ENCODE assay signal across 15 mouse cellular contexts in the genomic region with DNA sequence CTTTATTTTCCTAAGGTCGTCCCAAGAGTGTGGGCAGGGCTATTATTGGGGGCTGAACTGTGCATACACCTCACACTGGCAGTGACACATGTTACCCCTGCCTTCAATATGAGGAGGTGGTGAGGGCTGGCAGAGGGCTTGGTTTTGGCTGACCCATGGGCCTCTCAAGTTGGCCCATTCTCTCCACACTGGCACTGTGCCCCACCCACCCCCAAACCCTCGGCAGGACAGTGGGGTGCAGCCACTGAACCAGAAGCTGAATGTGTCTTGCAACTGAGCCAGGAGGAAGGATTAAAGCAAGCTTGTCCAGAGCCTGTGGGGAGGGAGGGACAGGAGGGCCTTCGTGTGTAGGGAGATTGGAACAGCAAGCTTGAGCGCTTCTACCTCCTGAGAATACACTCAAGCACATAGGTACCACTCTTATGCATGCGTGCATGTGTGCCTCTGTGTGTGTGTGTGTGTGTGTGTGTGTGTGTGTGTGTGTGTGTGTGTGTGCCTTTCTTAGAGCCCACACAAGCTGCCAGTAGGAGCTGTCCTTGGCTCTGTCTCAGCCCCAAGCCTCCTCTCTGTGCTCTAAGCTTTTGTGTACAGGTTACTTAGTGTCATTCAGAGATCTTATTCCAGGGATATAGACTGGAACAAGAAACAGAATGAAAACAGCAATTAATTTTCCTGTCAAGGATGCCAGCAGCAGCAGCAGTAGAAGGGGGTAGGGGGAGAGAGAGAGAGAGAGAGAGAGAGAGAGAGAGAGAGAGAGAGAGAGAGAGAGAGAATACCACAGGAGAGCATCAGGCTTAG.
DNase-seq lines count a peak whose midpoint lies in the region; ATAC-seq and TF ChIP-seq lines count a peak whose summit lies in the region.
"Had no signal": no experiment of that assay in that cellular context is flagged by ENCODE, and none has a peak within 500 bp of the region (broad histone marks: within the 10 kb centered on the region; RNA-seq: fewer than 3 reads in every experiment).

No protein-coding gene starts in this region.

- 20% methylated on average over 5 of the region's 5 CpGs for WGBS in forebrain, embryonic 13.5 days
- 45% methylated on average over 5 of the region's 5 CpGs for WGBS in forebrain, embryonic 11.5 days
- 20% methylated on average over 5 of the region's 5 CpGs for WGBS in hindbrain, embryonic 14.5 days
- 24% methylated on average over 5 of the region's 5 CpGs for WGBS in midbrain, postnatal 0 days

- H3K27ac ChIP-seq in forebrain, embryonic 13.5 days, result peak overlapping the region; percentile 35; the same call in 1 of the 2 replicates
- no peak overlapping the region for H3K27ac ChIP-seq in forebrain, embryonic 11.5 days (ENCODE audit: low read depth, low read length)
- peak overlapping the region; percentile 68 for H3K27ac ChIP-seq in hindbrain, embryonic 14.5 days
- H3K27ac ChIP-seq in midbrain, postnatal 0 days (ENCODE audit: low read depth, low read length), result peak overlapping the region; percentile 2; the same call in 1 of the 2 replicates
- H3K27ac ChIP-seq: embryonic facial prominence, embryonic 13.5 days; left cerebral cortex, adult 2 months had no signal

- no peak overlapping the region for H3K9ac ChIP-seq in forebrain, embryonic 13.5 days
- no peak overlapping the region for H3K9ac ChIP-seq in forebrain, embryonic 11.5 days (ENCODE audit: low read length)
- 0 out of 2 replicates have a peak overlapping the region, but pooled peaks have one; percentile 3 for H3K9ac ChIP-seq in hindbrain, embryonic 14.5 days
- H3K9ac ChIP-seq in midbrain, postnatal 0 days (replicated peaks; ENCODE audit: low read length, poor library complexity, severe bottlenecking), result no peak overlapping the region
- H3K9ac ChIP-seq: embryonic facial prominence, embryonic 13.5 days had no signal

- no peak for DNase-seq in forebrain, embryonic 11.5 days (ENCODE audit: low spot score)
- DNase-seq in cerebellum, postnatal 14 days, result peak; percentile 93 to 96
- DNase-seq in hindbrain, embryonic 14.5 days (ENCODE audit: low spot score), result peak; percentile 48
- DNase-seq in midbrain, postnatal 0 days (ENCODE audit: low spot score), result peak; percentile 72
- DNase-seq in testis, postnatal 10 days (ENCODE audit: low spot score), result no peak
- no peak for DNase-seq in retina, embryonic 14.5 days (ENCODE audit: low spot score)
- no peak for DNase-seq in thymus, postnatal 10 days (ENCODE audit: low spot score in 2 of 2)
- DNase-seq: adrenal gland, postnatal 10 days; heart, adult 11 months; heart, postnatal 36 days; kidney, adult 2 months; liver had no signal

- ATAC-seq in forebrain, embryonic 13.5 days, result peak; percentile 81
- no peak for ATAC-seq in forebrain, embryonic 11.5 days (replicated peaks; ENCODE audit: low FRiP score)
- peak; percentile 67; the same call in 1 of the 2 replicates for ATAC-seq in hindbrain, embryonic 14.5 days (ENCODE audit: low FRiP score)
- peak; percentile 72 for ATAC-seq in midbrain, postnatal 0 days (ENCODE audit: low FRiP score)

- no peak for TF ChIP-seq CTCF in midbrain, postnatal 0 days (IDR thresholded peaks at IDR 0.05)

- no peak overlapping the region for H3K4me2 ChIP-seq in forebrain, embryonic 13.5 days
- no peak overlapping the region for H3K4me2 ChIP-seq in forebrain, embryonic 11.5 days (ENCODE audit: low read depth, low read length, severe bottlenecking)
- H3K4me2 ChIP-seq in hindbrain, embryonic 14.5 days (replicated peaks), result no peak overlapping the region
- no peak overlapping the region for H3K4me2 ChIP-seq in midbrain, postnatal 0 days (ENCODE audit: low read depth, low read length, poor library complexity, severe bottlenecking)
- H3K4me2 ChIP-seq: embryonic facial prominence, embryonic 13.5 days had no signal

- peaks cover 20% of the 10 kb centered on the region for H3K27me3 ChIP-seq in forebrain, embryonic 13.5 days
- peaks cover 2% of the 10 kb centered on the region; the same call in 1 of the 2 replicates for H3K27me3 ChIP-seq in forebrain, embryonic 11.5 days (ENCODE audit: control insufficient read depth, insufficient read depth, low read length)
- no peaks in the 10 kb centered on the region; the same call in 1 of the 2 replicates for H3K27me3 ChIP-seq in hindbrain, embryonic 14.5 days (ENCODE audit: control insufficient read depth, insufficient read depth, low read length)
- no peaks in the 10 kb centered on the region for H3K27me3 ChIP-seq in midbrain, postnatal 0 days (ENCODE audit: insufficient read depth, low read length)
- H3K27me3 ChIP-seq: embryonic facial prominence, embryonic 13.5 days had no signal

- H3K9me3 ChIP-seq in forebrain, embryonic 13.5 days (replicated peaks), result no peaks in the 10 kb centered on the region
- H3K9me3 ChIP-seq in forebrain, embryonic 11.5 days (ENCODE audit: control insufficient read depth, low read length), result no peaks in the 10 kb centered on the region
- H3K9me3 ChIP-seq in hindbrain, embryonic 14.5 days (ENCODE audit: control insufficient read depth, low read length), result no peaks in the 10 kb centered on the region
- no peaks in the 10 kb centered on the region for H3K9me3 ChIP-seq in midbrain, postnatal 0 days (ENCODE audit: low read length)
- H3K9me3 ChIP-seq: embryonic facial prominence, embryonic 13.5 days had no signal

- H3K4me3 ChIP-seq in forebrain, embryonic 13.5 days, result no peak overlapping the region
- H3K4me3 ChIP-seq in forebrain, embryonic 11.5 days (ENCODE audit: low read depth, low read length), result no peak overlapping the region
- no peak overlapping the region for H3K4me3 ChIP-seq in hindbrain, embryonic 14.5 days (replicated peaks; ENCODE audit: low read length)
- no peak overlapping the region for H3K4me3 ChIP-seq in midbrain, postnatal 0 days (ENCODE audit: low read depth, low read length)
- H3K4me3 ChIP-seq: embryonic facial prominence, embryonic 13.5 days; left cerebral cortex, adult 2 months had no signal

- H3K36me3 ChIP-seq in forebrain, embryonic 13.5 days (ENCODE audit: poor library complexity, severe bottlenecking), result no peaks in the 10 kb centered on the region
- H3K36me3 ChIP-seq in forebrain, embryonic 11.5 days (ENCODE audit: control insufficient read depth, insufficient read depth, low read length), result no peaks in the 10 kb centered on the region
- H3K36me3 ChIP-seq in hindbrain, embryonic 14.5 days (replicated peaks; ENCODE audit: control insufficient read depth, insufficient read depth), result no peaks in the 10 kb centered on the region
- H3K36me3 ChIP-seq in midbrain, postnatal 0 days (ENCODE audit: insufficient read depth, low read length), result no peaks in the 10 kb centered on the region
- H3K36me3 ChIP-seq: embryonic facial prominence, embryonic 13.5 days had no signal

- H3K4me1 ChIP-seq in forebrain, embryonic 13.5 days, result peaks cover 38% of the 10 kb centered on the region
- H3K4me1 ChIP-seq in forebrain, embryonic 11.5 days (replicated peaks; ENCODE audit: control insufficient read depth, insufficient read depth, low read length), result 0 out of 2 replicates have a peak, but pooled peaks cover 3% of the 10 kb centered on the region
- peaks cover 18% of the 10 kb centered on the region for H3K4me1 ChIP-seq in hindbrain, embryonic 14.5 days (replicated peaks; ENCODE audit: control insufficient read depth, insufficient read depth, low read length)
- peaks cover 9% of the 10 kb centered on the region; the same call in 1 of the 2 replicates for H3K4me1 ChIP-seq in midbrain, postnatal 0 days (ENCODE audit: insufficient read depth, low read length)
- H3K4me1 ChIP-seq: embryonic facial prominence, embryonic 13.5 days had no signal

Comparison
In these comparisons a context has a peak if more than half of its experiments do, and no peak if none do; other contexts are left out.
1. DNase-seq: peak in cerebellum, postnatal 14 days (2 of 2), hindbrain, embryonic 14.5 days (single experiment) and midbrain, postnatal 0 days (single experiment); none in forebrain, embryonic 11.5 days (single experiment), testis, postnatal 10 days (single experiment), retina, embryonic 14.5 days (single experiment) and thymus, postnatal 10 days (0 of 2).